Mouse (Mus musculus): ENCODE data around the gene Irf4.

DNA sequence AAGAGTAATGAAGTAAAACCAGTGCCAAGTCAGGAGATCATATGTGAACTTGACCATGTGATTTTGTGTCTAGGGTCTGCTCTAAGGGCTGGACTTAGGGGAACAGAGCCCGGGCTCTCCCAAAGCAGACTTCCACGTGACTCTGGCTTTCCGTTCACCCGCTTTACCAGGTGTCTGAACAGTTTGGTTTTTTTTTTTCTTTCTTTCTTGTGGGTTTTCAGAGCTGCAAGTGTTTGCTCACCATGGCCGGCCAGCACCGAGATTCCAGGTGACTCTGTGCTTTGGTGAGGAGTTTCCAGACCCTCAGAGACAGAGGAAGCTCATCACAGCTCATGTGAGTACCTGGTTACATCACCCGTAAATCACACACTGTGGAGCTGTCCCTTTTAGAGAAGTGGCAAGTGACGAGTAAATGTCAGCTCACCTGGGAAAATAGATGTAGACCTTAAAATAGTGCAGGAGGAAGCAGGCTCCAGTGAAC, 12.2 kb downstream of the Irf4 start:
- TF ChIP-seq MAX (IDR thresholded peaks at IDR 0.05; ENCODE audit: low read depth) (no peak), POLR2A (IDR thresholded peaks at IDR 0.05; ENCODE audit: insufficient read length, low read depth) (no peak), CEBPB (IDR thresholded peaks at IDR 0.05; ENCODE audit: insufficient read depth, poor library complexity, severe bottlenecking) (no peak), POLR2AphosphoS2 (IDR thresholded peaks at IDR 0.05; ENCODE audit: insufficient read length, low read depth) (no peak)
